Mouse (Mus musculus) macrophage (primary cell): ENCODE results near the gene Lcn8. TPM values are rescaled to one million over a fixed set of nuclear protein-coding genes. Genes with fewer than 3 reads are reported as not detected.

Experiments
- H3K27ac ChIP-seq: fragments of 350-480 bp; formaldehyde crosslinking; 2 replicates; pipeline ENCODE4 v1.9.0; 2021
- H3K36me3 ChIP-seq: fragments of 350-480 bp; formaldehyde crosslinking; 2 replicates; pipeline ENCODE4 v1.9.0; 2021; ENCODE audit errors: inconsistent target
- H3K4me3 ChIP-seq: fragments of 350-480 bp; formaldehyde crosslinking; 2 replicates; pipeline ENCODE4 v1.9.0; 2021; ENCODE audit errors: inconsistent target
- H3K79me2 ChIP-seq: fragments of 350-480 bp; formaldehyde crosslinking; 2 replicates; pipeline ENCODE4 v1.9.0; 2021; ENCODE audit errors: inconsistent target
- WGBS: methylation state at CpG from one replicate; pipeline ENCODE4 v1.1.7; 2026; ENCODE audit warnings: inconsistent platforms; ENCODE audit not compliant: missing documents; 5-methylcytosine and 5-hydroxymethylcytosine counted together
- polyA plus RNA-seq: library from polyadenylated mRNA; stranded (reverse); fragments of 250-400 nt; gene quantifications from 3 replicates; pipeline ENCODE4 v1.2.4, GENCODE M21; 2018; ENCODE audit warnings: inconsistent platforms
- total RNA-seq, 78 experiments: library from RNA; depleted of rRNA; stranded (reverse); fragments of 250-400 nt; gene quantifications; 1 replicate in 9 of 78; 2 replicates in 24 of 78; 3 replicates in 43 of 78; 4 replicates in 2 of 78; pipeline ENCODE4 v1.2.4; 2018; ENCODE audit warnings: inconsistent platforms in 56 of 78

The Lcn8 gene
- total RNA-seq (2018; cell fraction: chromatin; rRNA removed): not detected
- not detected for total RNA-seq (2018; cell fraction: cytosol; rRNA removed)
- total RNA-seq (2018; cell fraction: nucleus; rRNA removed): not detected
- polyA plus RNA-seq: not detected in 3 replicates

GRCm38 (mm10) chr2:25652902-25653301 is at the start of gene Lcn8:
TSS of gene Lcn8 (plus strand) at chr2:25653120.
- no peak within 1 kb of the TSS for H3K27ac ChIP-seq
- no peaks in the 10 kb centered on the region for H3K36me3 ChIP-seq
- no peaks in the 10 kb centered on the region for H3K79me2 ChIP-seq
- 91% methylated on average over 2 of the region's 2 CpGs for WGBS
- no peak within 1 kb of the TSS for H3K4me3 ChIP-seq

GRCm38 (mm10) chr2:25607761-25608622 is 44.9 kb upstream of the Lcn8 start, which contains the start of gene Rabl6:
TSS of gene Rabl6 (minus strand) at chr2:25608521.
- no peak within 1 kb of the TSS for H3K27ac ChIP-seq
- H3K79me2 ChIP-seq: peaks cover 49% of the 10 kb centered on the region
- H3K4me3 ChIP-seq: peak within 1 kb of the TSS; percentile 42
- H3K36me3 ChIP-seq: peaks cover 4% of the 10 kb centered on the region; the same call in 1 of the 2 replicates
- under 1% methylated on average over 64 of the region's 80 CpGs for WGBS

- Histone ChIP-seq H3K4me3 (no peak overlapping the region), H3K36me3 (peaks cover under 1% of the 10 kb centered on the region; the same call in 1 of the 2 replicates), H3K27ac (no peak overlapping the region), H3K79me2 (peaks cover 42% of the 10 kb centered on the region)
- WGBS: 56% methylated on average over 10 of the region's 10 CpGs
Measured at GRCm38 (mm10) chr2:25608671-25609070, 44.2 kb upstream of the Lcn8 start.

- no peak overlapping the region for H3K4me3 ChIP-seq
- no peaks in the 10 kb centered on the region for H3K79me2 ChIP-seq
- WGBS: 40% methylated on average over 18 of the region's 22 CpGs
- no peak overlapping the region for H3K27ac ChIP-seq
- no peaks in the 10 kb centered on the region for H3K36me3 ChIP-seq
Measured at GRCm38 (mm10) chr2:25616398-25616797, 36.5 kb upstream of the Lcn8 start.

GRCm38 (mm10) chr2:25617578-25617977 is 35.3 kb upstream of the Lcn8 start, which contains the start of gene Ccdc183:
TSS of gene Ccdc183 (minus strand) at chr2:25617678.
- no peaks in the 10 kb centered on the region for H3K36me3 ChIP-seq
- no peak within 1 kb of the TSS for H3K27ac ChIP-seq
- no peak within 1 kb of the TSS for H3K4me3 ChIP-seq
- H3K79me2 ChIP-seq: no peaks in the 10 kb centered on the region
- WGBS: 87% methylated on average over 3 of the region's 3 CpGs

- 60% methylated on average over 6 of the region's 6 CpGs for WGBS
- H3K4me3 ChIP-seq: no peak overlapping the region
- 0 out of 2 replicates have a peak overlapping the region, but pooled peaks have one; percentile 62 for H3K27ac ChIP-seq
- no peaks in the 10 kb centered on the region for H3K79me2 ChIP-seq
- H3K36me3 ChIP-seq: no peaks in the 10 kb centered on the region
Measured at GRCm38 (mm10) chr2:25620386-25620785, 32.5 kb upstream of the Lcn8 start.

GRCm38 (mm10) chr2:25620852-25621228 is 32.1 kb upstream of the Lcn8 start:
- Histone ChIP-seq H3K36me3 (no peaks in the 10 kb centered on the region), H3K4me3 (peak overlapping the region; percentile 63), H3K79me2 (no peaks in the 10 kb centered on the region), H3K27ac (peak overlapping the region; percentile 62)
- 48% methylated on average over 3 of the region's 4 CpGs for WGBS

- H3K4me3 ChIP-seq: peak within 1 kb of the TSS; percentile 63
- H3K79me2 ChIP-seq: no peaks in the 10 kb centered on the region
- peak within 1 kb of the TSS; percentile 62 for H3K27ac ChIP-seq
- WGBS: 8% methylated on average over 34 of the region's 34 CpGs
- H3K36me3 ChIP-seq: no peaks in the 10 kb centered on the region
Measured at GRCm38 (mm10) chr2:25621229-25622200, 31.4 kb upstream of the Lcn8 start, which contains the start of gene Tmem141. TSS of gene Tmem141 (minus strand) at chr2:25622005.

GRCm38 (mm10) chr2:25625986-25626385 is 26.9 kb upstream of the Lcn8 start:
- Histone ChIP-seq H3K79me2 (no peaks in the 10 kb centered on the region), H3K36me3 (no peaks in the 10 kb centered on the region), H3K4me3 (no peak overlapping the region), H3K27ac (no peak overlapping the region)
- WGBS: 54% methylated on average over 5 of the region's 5 CpGs

- Histone ChIP-seq H3K27ac (peak within 1 kb of the TSS; percentile 51), H3K4me3 (no peak within 1 kb of the TSS), H3K36me3 (no peaks in the 10 kb centered on the region), H3K79me2 (no peaks in the 10 kb centered on the region)
- 61% methylated on average over 6 of the region's 6 CpGs for WGBS
Measured at GRCm38 (mm10) chr2:25627811-25628210, 25.1 kb upstream of the Lcn8 start, which contains the start of gene Fcna. TSS of gene Fcna (minus strand) at chr2:25628030.

GRCm38 (mm10) chr2:25628738-25629137 is 24.2 kb upstream of the Lcn8 start:
- WGBS: 86% methylated on average over 4 of the region's 4 CpGs
- no peaks in the 10 kb centered on the region for H3K36me3 ChIP-seq
- H3K79me2 ChIP-seq: no peaks in the 10 kb centered on the region
- H3K4me3 ChIP-seq: no peak overlapping the region
- H3K27ac ChIP-seq: peak overlapping the region; percentile 51

GRCm38 (mm10) chr2:25633616-25634015 is 19.3 kb upstream of the Lcn8 start:
- WGBS: 97% methylated on average over 3 of the region's 3 CpGs
- no peak overlapping the region for H3K27ac ChIP-seq

GRCm38 (mm10) chr2:25634046-25634445 is 18.9 kb upstream of the Lcn8 start:
- Histone ChIP-seq H3K36me3 (no peaks in the 10 kb centered on the region), H3K4me3 (no peak overlapping the region), H3K79me2 (no peaks in the 10 kb centered on the region), H3K27ac (no peak overlapping the region)
- WGBS: 100% methylated on average over 1 of the region's 1 CpGs

More at GRCm38 (mm10) chr2:25633616-25634015, 19.3 kb upstream of the Lcn8 start:
- Histone ChIP-seq H3K79me2 (no peaks in the 10 kb centered on the region), H3K36me3 (no peaks in the 10 kb centered on the region), H3K4me3 (no peak overlapping the region)

GRCm38 (mm10) chr2:25639890-25640289 is 13.0 kb upstream of the Lcn8 start:
- 34% methylated on average over 6 of the region's 6 CpGs for WGBS
- no peaks in the 10 kb centered on the region for H3K79me2 ChIP-seq
- no peak overlapping the region for H3K27ac ChIP-seq
- no peak overlapping the region for H3K4me3 ChIP-seq
- no peaks in the 10 kb centered on the region for H3K36me3 ChIP-seq
